Mouse (Mus musculus) neural tube, embryonic 12.5 days (tissue): ENCODE results near the gene Emilin1. TPM values are rescaled to one million over a fixed set of nuclear protein-coding genes. Genes with fewer than 3 reads are reported as not detected.

ENCODE experiments used
- ATAC-seq: fragments of 200-750 bp; cut with Nextera tagmentation; 2 replicates; pipeline ENCODE4 v1.8.0; 2017; ENCODE audit warnings: low read depth, mild to moderate bottlenecking, moderate TSS enrichment, moderate library complexity; ENCODE audit not compliant: low FRiP score
- H3K27ac ChIP-seq: fragments of 300-500 bp; sonication (generic); 2 replicates; pipeline ENCODE4 v1.5.1; 2016
- H3K27me3 ChIP-seq: fragments of 300-500 bp; sonication (generic); replicated peaks from 2 replicates; pipeline ENCODE4 v1.6.1; 2016; ENCODE audit warnings: mild to moderate bottlenecking
- H3K36me3 ChIP-seq: fragments of 300-500 bp; sonication (generic); 2 replicates; pipeline ENCODE4 v1.6.1; 2016; ENCODE audit warnings: mild to moderate bottlenecking
- H3K4me1 ChIP-seq: fragments of 300-500 bp; sonication (generic); 2 replicates; pipeline ENCODE4 v1.6.1; 2016
- H3K4me2 ChIP-seq: fragments of 300-500 bp; sonication (generic); replicated peaks from 2 replicates; pipeline ENCODE4 v1.6.1; 2016; ENCODE audit warnings: mild to moderate bottlenecking
- H3K4me3 ChIP-seq: fragments of 300-500 bp; sonication (generic); 2 replicates; pipeline ENCODE4 v1.5.1; 2016
- H3K9ac ChIP-seq: fragments of 300-500 bp; sonication (generic); 2 replicates; pipeline ENCODE4 v1.6.1; 2016; ENCODE audit warnings: mild to moderate bottlenecking
- H3K9me3 ChIP-seq: fragments of 300-500 bp; sonication (generic); 2 replicates; pipeline ENCODE4 v1.6.1; 2016; ENCODE audit warnings: mild to moderate bottlenecking
- WGBS: fragments of 180-500 bp; shearing (Covaris S2); methylation state at CpG from one replicate; pipeline ENCODE4 v1.1.7; 2016; 5-methylcytosine and 5-hydroxymethylcytosine counted together
- polyA plus RNA-seq: library from polyadenylated mRNA; unstranded; fragments of >200 nt; fragmentation: Nextera tagmentation; extraction: Ambion mirVana; gene quantifications from 2 replicates; pipeline ENCODE4 v1.2.1, GENCODE M21; 2016

Emilin1 gene
- polyA plus RNA-seq: 63.7 and 75.3 TPM in 2 replicates

DNA sequence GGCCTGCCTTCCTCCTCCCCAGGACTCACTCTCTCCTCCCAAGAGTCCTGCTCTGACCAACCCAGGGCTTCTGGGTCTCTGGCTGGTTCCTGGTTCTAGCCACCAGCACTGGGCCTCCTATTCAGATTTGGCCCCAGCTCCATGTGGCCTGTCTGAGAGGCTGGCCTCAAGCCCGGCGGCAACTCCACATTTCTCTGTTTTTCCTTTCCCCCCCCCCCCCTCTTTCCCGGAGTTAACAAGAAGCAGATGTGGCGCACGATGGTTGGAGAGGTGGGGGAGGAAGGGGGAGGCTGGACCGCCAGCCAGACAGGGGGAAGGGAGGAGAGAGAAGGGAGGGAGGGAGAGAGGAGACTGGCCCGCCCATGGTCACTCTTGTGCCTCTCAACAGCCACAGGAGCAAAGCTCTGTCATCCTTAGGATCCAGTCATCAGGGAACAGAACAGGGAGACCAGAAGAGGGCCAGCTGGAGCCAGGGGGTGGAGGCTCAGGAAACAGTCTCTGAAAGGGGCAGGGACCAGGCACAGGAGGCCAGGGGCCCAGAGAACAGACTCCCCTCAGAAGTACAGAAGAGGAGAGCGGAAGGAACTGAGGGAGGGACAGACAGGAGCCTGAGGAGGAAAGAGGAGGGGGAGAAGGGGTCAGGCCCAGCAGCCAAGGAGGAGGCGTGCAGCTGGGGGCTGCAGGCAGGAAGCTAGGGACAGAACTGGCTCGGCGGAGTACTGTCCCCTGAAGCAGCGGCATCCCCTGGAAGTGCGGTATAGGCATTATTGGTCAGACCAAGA is at the start of gene Emilin1:
Gene Emilin1 (plus strand): TSS at position 343 of the 782 bp plus-strand sequence.
- Histone ChIP-seq H3K4me2 (peak within 1 kb of the TSS; percentile 53), H3K27ac (peak within 1 kb of the TSS; percentile 62), H3K9me3 (no peaks in the 10 kb centered on the region), H3K27me3 (no peaks in the 10 kb centered on the region), H3K4me3 (peak within 1 kb of the TSS; percentile 24), H3K36me3 (peaks cover 3% of the 10 kb centered on the region; the same call in 1 of the 2 replicates), H3K4me1 (peaks cover 37% of the 10 kb centered on the region), H3K9ac (peak within 1 kb of the TSS; percentile 48)
- ATAC-seq: no peak
- WGBS: 27% methylated on average over 13 of the region's 13 CpGs

GRCm38 (mm10) chr5:30863852-30864251 is 49.4 kb upstream of the Emilin1 start:
- H3K9ac ChIP-seq: no peak overlapping the region
- H3K4me3 ChIP-seq: no peak overlapping the region
- H3K27ac ChIP-seq: no peak overlapping the region
- ATAC-seq: no peak
- H3K9me3 ChIP-seq: no peaks in the 10 kb centered on the region
- H3K4me2 ChIP-seq: no peak overlapping the region
- peaks cover 35% of the 10 kb centered on the region for H3K36me3 ChIP-seq
- H3K4me1 ChIP-seq: no peaks in the 10 kb centered on the region
- H3K27me3 ChIP-seq: no peaks in the 10 kb centered on the region
- WGBS: 38% methylated on average over 4 of the region's 4 CpGs

DNA sequence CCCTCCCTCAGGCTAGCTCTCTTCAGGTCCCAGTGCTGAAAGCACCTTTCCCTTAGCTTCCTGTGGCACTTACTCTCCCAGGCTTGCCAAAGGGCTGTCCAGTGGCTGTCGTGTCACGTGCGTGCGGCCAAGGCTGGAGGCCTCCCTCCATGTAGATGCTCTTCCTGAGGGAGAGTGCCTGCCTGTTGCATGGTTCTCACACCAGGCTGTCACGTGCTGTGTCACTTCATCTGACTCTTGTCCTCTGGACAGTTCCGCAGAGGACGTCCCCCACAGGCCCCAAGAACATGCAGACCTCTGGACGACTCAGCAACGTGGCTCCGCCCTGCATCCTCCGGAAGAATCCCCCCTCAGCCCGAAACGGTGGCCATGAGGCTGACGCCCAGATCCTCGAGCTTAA is 48.9 kb upstream of the Emilin1 start:
- Histone ChIP-seq H3K27ac (no peak overlapping the region), H3K27me3 (no peaks in the 10 kb centered on the region), H3K4me2 (no peak overlapping the region), H3K9ac (no peak overlapping the region), H3K36me3 (peaks cover 35% of the 10 kb centered on the region), H3K4me3 (no peak overlapping the region), H3K4me1 (no peaks in the 10 kb centered on the region), H3K9me3 (no peaks in the 10 kb centered on the region)
- no peak for ATAC-seq
- 49% methylated on average over 15 of the region's 15 CpGs for WGBS

GRCm38 (mm10) chr5:30866871-30867270 is 46.3 kb upstream of the Emilin1 start:
- Histone ChIP-seq H3K4me2 (no peak overlapping the region), H3K4me3 (no peak overlapping the region), H3K36me3 (peaks cover 48% of the 10 kb centered on the region), H3K9me3 (no peaks in the 10 kb centered on the region), H3K4me1 (peaks cover 9% of the 10 kb centered on the region), H3K27me3 (no peaks in the 10 kb centered on the region), H3K27ac (no peak overlapping the region), H3K9ac (no peak overlapping the region)
- WGBS: 96% methylated on average over 3 of the region's 3 CpGs
- no peak for ATAC-seq

DNA sequence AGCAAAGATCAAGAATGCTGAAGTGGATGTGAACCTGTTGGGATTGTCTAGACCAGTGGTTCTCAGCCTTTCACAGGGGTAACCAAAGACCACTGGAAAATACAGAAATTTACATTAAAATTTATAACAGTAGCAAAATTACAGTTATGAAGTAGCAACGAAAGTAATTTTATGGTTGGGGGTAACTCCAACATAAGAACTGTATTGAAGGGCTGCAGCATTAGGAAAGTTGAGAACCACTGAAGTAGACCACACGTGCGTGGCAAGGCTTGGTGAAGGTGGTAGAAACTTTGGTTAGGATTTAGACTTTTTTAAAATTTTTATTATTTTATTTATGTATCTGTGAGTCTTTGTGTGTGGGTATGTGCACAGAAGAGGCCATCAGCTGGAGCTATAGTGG is 45.5 kb upstream of the Emilin1 start, which contains the start of gene Tmem214:
Gene Tmem214 (plus strand): TSS at position 301 of the 400 bp plus-strand sequence.
- no peak within 1 kb of the TSS for H3K27ac ChIP-seq
- peak within 1 kb of the TSS; percentile 86 for H3K4me2 ChIP-seq
- H3K4me1 ChIP-seq: peaks cover 9% of the 10 kb centered on the region
- ATAC-seq: no peak
- no peak within 1 kb of the TSS; the same call in 1 of the 2 replicates for H3K9ac ChIP-seq
- H3K27me3 ChIP-seq: no peaks in the 10 kb centered on the region
- H3K9me3 ChIP-seq: no peaks in the 10 kb centered on the region
- H3K36me3 ChIP-seq: peaks cover 51% of the 10 kb centered on the region
- H3K4me3 ChIP-seq: no peak within 1 kb of the TSS
- WGBS: 96% methylated on average over 3 of the region's 3 CpGs

DNA sequence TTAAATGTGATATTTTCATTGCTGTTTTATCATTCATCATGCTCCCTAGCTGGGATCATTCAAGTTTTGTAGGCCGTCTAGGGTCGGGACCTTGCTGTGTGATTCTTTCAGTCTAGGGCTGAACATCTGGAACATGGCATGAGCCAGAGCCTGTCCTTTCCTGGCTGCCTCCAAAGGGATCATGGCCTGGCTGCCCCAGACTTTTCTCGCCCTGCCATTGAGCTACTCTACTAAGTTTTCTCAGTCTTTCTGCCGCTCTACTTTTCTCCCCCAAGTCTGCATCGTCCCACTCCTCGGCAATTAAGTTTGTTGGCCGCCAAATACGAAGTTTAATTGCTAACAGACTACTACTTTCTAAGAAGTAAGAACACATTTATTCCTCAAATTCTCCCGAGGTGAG is 44.2 kb upstream of the Emilin1 start:
- H3K27ac ChIP-seq: no peak overlapping the region
- H3K4me1 ChIP-seq: peaks cover 9% of the 10 kb centered on the region
- peak overlapping the region; percentile 88 for H3K9ac ChIP-seq
- peaks cover 54% of the 10 kb centered on the region for H3K36me3 ChIP-seq
- peak overlapping the region; percentile 86 for H3K4me2 ChIP-seq
- no peaks in the 10 kb centered on the region for H3K27me3 ChIP-seq
- peak overlapping the region; percentile 83 for H3K4me3 ChIP-seq
- H3K9me3 ChIP-seq: no peaks in the 10 kb centered on the region
- WGBS: 19% methylated on average over 9 of the region's 9 CpGs
- ATAC-seq: no peak

DNA sequence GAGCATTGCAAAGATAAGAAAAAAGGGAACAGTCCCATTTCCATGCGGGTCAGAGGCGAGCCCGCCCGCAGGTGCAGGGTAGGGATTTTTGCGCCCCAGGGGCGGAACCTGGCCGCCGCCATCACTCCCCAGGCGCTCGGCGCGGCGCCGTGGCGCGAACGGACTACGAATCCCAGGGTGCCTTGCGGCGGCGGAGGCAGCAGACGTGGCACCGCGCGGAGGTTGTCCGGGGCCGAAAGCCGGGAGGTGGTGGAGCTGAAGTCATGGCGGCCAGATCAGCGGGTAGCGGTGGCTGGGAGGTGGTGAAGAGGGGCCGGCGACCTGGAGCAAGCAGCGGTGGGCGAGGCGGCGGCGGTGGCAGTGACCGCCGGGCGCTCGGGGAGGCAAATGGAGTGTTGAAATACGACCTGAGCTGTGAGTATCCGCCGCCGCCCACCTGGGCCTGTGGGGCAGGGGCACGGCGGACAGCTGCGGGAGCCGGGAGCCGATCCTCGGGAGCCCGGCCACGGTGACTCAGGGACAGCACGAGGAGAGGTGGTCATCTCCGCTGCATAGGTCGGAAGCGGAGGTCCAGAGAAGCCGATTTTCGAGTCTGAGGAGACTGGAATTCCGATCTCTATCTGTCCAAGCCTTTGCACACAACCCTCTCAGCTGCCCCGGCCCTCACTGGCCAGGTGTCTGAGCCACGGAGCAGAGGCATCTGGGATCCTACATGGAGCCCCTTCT is 43.6 kb upstream of the Emilin1 start:
- peak overlapping the region; percentile 86 for H3K4me2 ChIP-seq
- under 1% methylated on average over 63 of the region's 63 CpGs for WGBS
- no peaks in the 10 kb centered on the region for H3K9me3 ChIP-seq
- H3K27ac ChIP-seq: no peak overlapping the region; the same call in 1 of the 2 replicates
- peak; percentile 90 for ATAC-seq
- H3K4me1 ChIP-seq: peaks cover 9% of the 10 kb centered on the region
- H3K4me3 ChIP-seq: peak overlapping the region; percentile 83
- peak overlapping the region; percentile 88 for H3K9ac ChIP-seq
- no peaks in the 10 kb centered on the region for H3K27me3 ChIP-seq
- H3K36me3 ChIP-seq: peaks cover 55% of the 10 kb centered on the region

- Histone ChIP-seq H3K4me2 (peak overlapping the region; percentile 86), H3K27me3 (no peaks in the 10 kb centered on the region), H3K9ac (peak overlapping the region; percentile 88), H3K9me3 (no peaks in the 10 kb centered on the region), H3K27ac (no peak overlapping the region; the same call in 1 of the 2 replicates), H3K4me3 (peak overlapping the region; percentile 83), H3K36me3 (peaks cover 55% of the 10 kb centered on the region), H3K4me1 (peaks cover 9% of the 10 kb centered on the region)
- 19% methylated on average over 2 of the region's 2 CpGs for WGBS
- ATAC-seq: no peak
Observed at GRCm38 (mm10) chr5:30870131-30870406, 43.1 kb upstream of the Emilin1 start.

- no peak for ATAC-seq
- Histone ChIP-seq H3K9me3 (no peaks in the 10 kb centered on the region), H3K4me3 (no peak overlapping the region), H3K27ac (no peak overlapping the region), H3K9ac (no peak overlapping the region), H3K4me1 (peaks cover 9% of the 10 kb centered on the region), H3K36me3 (peaks cover 69% of the 10 kb centered on the region), H3K27me3 (no peaks in the 10 kb centered on the region), H3K4me2 (no peak overlapping the region)
- WGBS: 94% methylated on average over 9 of the region's 9 CpGs
Observed at GRCm38 (mm10) chr5:30872574-30872973, 40.6 kb upstream of the Emilin1 start.

- no peaks in the 10 kb centered on the region for H3K27me3 ChIP-seq
- no peak overlapping the region for H3K4me3 ChIP-seq
- no peak overlapping the region for H3K4me2 ChIP-seq
- H3K36me3 ChIP-seq: peaks cover 74% of the 10 kb centered on the region
- ATAC-seq: no peak
- no peaks in the 10 kb centered on the region for H3K9me3 ChIP-seq
- 89% methylated on average over 7 of the region's 7 CpGs for WGBS
- H3K4me1 ChIP-seq: peaks cover 9% of the 10 kb centered on the region
- no peak overlapping the region for H3K9ac ChIP-seq
- H3K27ac ChIP-seq: no peak overlapping the region
Observed at GRCm38 (mm10) chr5:30874365-30874764, 38.8 kb upstream of the Emilin1 start.

DNA sequence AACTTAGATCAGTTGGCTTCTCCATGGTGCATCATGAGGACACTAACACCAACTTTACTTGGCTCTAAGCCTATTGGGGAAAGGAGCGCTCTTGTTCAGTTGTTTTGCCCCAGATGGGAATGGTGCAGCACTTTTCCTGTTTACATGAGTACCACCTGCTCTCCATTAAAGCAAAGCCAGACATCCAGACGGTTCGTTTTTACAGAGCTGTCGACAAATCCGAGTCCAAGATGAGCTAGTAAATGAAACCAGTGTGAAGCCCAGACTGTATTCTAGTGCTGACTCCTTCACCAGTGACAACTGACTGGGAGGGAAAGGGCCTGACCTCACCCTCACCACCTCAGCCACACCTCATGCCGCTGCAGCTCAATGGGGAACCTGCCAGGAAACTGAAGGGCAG is 34.6 kb upstream of the Emilin1 start:
- no peaks in the 10 kb centered on the region for H3K9me3 ChIP-seq
- peaks cover 44% of the 10 kb centered on the region for H3K36me3 ChIP-seq
- no peak overlapping the region for H3K27ac ChIP-seq
- no peak for ATAC-seq
- no peak overlapping the region for H3K9ac ChIP-seq
- 57% methylated on average over 6 of the region's 6 CpGs for WGBS
- H3K27me3 ChIP-seq: no peaks in the 10 kb centered on the region
- no peaks in the 10 kb centered on the region for H3K4me1 ChIP-seq
- no peak overlapping the region for H3K4me3 ChIP-seq
- H3K4me2 ChIP-seq: no peak overlapping the region

- H3K36me3 ChIP-seq: peaks cover 36% of the 10 kb centered on the region
- H3K4me1 ChIP-seq: no peaks in the 10 kb centered on the region
- no peak overlapping the region for H3K4me2 ChIP-seq
- WGBS: 86% methylated on average over 5 of the region's 5 CpGs
- H3K27me3 ChIP-seq: no peaks in the 10 kb centered on the region
- H3K9ac ChIP-seq: no peak overlapping the region
- ATAC-seq: no peak
- H3K27ac ChIP-seq: no peak overlapping the region
- H3K4me3 ChIP-seq: no peak overlapping the region
- no peaks in the 10 kb centered on the region for H3K9me3 ChIP-seq
Observed at GRCm38 (mm10) chr5:30879347-30879943, 33.8 kb upstream of the Emilin1 start.
